8 mouse cellular contexts compared by ENCODE assay signal in the genomic region with DNA sequence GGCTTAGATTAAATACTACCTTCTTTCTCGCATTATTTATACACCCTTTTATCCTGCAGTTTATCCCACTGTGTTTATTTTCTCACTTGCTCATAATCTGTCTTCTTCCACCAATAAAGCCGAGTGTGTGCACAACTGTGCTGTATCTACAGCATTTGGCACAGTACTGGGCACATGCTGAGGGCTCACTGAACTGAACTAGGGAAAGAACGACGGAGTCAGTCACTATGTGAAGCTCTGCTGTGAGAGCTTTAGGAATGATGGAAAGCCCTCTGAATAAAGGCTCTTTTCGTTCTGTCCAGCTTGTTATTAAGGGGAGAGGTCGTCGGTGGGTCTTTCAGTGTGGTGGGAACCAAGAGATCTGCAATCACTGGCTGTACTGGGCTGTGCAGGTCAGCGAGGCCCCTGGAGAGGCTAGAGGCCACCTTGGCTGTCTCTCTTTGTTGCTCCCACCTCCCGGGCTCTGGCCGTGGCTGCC. TPM values are rescaled to one million over a fixed set of nuclear protein-coding genes. Genes with fewer than 3 reads are reported as not detected.
DNase-seq lines count a peak whose midpoint lies in the region; ATAC-seq and TF ChIP-seq lines count a peak whose summit lies in the region.

No protein-coding gene starts in this region.

- peak overlapping the region; percentile 61 for H3K4me2 ChIP-seq in heart, embryonic 14.5 days (ENCODE audit: low read length)
- H3K4me2 ChIP-seq in forebrain, embryonic 11.5 days (ENCODE audit: low read depth, low read length, severe bottlenecking), result peak overlapping the region; percentile 55
- peak overlapping the region; percentile 78 for H3K4me2 ChIP-seq in liver, embryonic 13.5 days

- TF ChIP-seq POLR2A in ES-Bruce4 (IDR thresholded peaks at IDR 0.05; ENCODE audit: insufficient read depth, low read length), result no peak

- peaks cover 5 to 10% of the 10 kb centered on the region in 2 experiments; a peak in 3 of 4 replicates for H3K4me1 ChIP-seq in heart, embryonic 14.5 days (ENCODE audit: control insufficient read depth in 2 of 2, insufficient read depth in 2 of 2, low read length in 2 of 2)
- peaks cover 3% of the 10 kb centered on the region for H3K4me1 ChIP-seq in ES-Bruce4 (ENCODE audit: control insufficient read depth, insufficient read depth, low read length)
- no peaks in the 10 kb centered on the region for H3K4me1 ChIP-seq in forebrain, embryonic 11.5 days (replicated peaks; ENCODE audit: control insufficient read depth, insufficient read depth, low read length)
- peaks cover 20% of the 10 kb centered on the region for H3K4me1 ChIP-seq in liver, embryonic 13.5 days (replicated peaks)

- 23% methylated on average over 10 of the region's 10 CpGs for whole genome bisulfite sequencing in heart, embryonic 14.5 days
- 22% methylated on average over 7 of the region's 10 CpGs for WGBS in forebrain, embryonic 11.5 days
- WGBS in liver, embryonic 13.5 days (ENCODE audit: insufficient replicate concordance), result 24% methylated on average over 10 of the region's 10 CpGs

- peak; percentile 29; the same call in 1 of the 2 replicates for ATAC-seq in heart, embryonic 14.5 days (ENCODE audit: insufficient number of reproducible peaks, insufficient read depth, low FRiP score, low read depth)
- ATAC-seq in forebrain, embryonic 11.5 days (replicated peaks; ENCODE audit: low FRiP score), result peak; percentile 45
- ATAC-seq in liver, embryonic 13.5 days (ENCODE audit: low read depth), result no peak
- no peak for ATAC-seq in granulocyte monocyte progenitor cell, adult 5-6 weeks (replicated peaks; ENCODE audit: poor library complexity, severe bottlenecking)

- H3K27ac ChIP-seq in heart, embryonic 14.5 days (replicated peaks in 1 of 2; ENCODE audit: control insufficient read depth in 1 of 2, insufficient read depth in 1 of 2, low read depth in 2 of 2, low read length in 2 of 2), result peak overlapping the region; percentile 79 to 86
- peak overlapping the region; percentile 4 for H3K27ac ChIP-seq in ES-Bruce4 (ENCODE audit: insufficient read depth, low read length)
- 0 out of 2 replicates have a peak overlapping the region, but pooled peaks have one; percentile 50 for H3K27ac ChIP-seq in forebrain, embryonic 11.5 days (ENCODE audit: low read depth, low read length)
- H3K27ac ChIP-seq in liver, embryonic 13.5 days, result no peak overlapping the region

- no peaks in the 10 kb centered on the region for H3K36me3 ChIP-seq in heart, embryonic 14.5 days (ENCODE audit: control insufficient read depth, insufficient read depth, low read length)
- H3K36me3 ChIP-seq in ES-Bruce4 (ENCODE audit: control insufficient read depth, insufficient read depth, low read length, poor library complexity, severe bottlenecking), result no peaks in the 10 kb centered on the region
- no peaks in the 10 kb centered on the region for H3K36me3 ChIP-seq in forebrain, embryonic 11.5 days (ENCODE audit: control insufficient read depth, insufficient read depth, low read length)
- H3K36me3 ChIP-seq in liver, embryonic 13.5 days, result no peaks in the 10 kb centered on the region

- peak overlapping the region; percentile 81 for H3K9ac ChIP-seq in heart, embryonic 14.5 days (ENCODE audit: low read length)
- H3K9ac ChIP-seq in ES-Bruce4 (ENCODE audit: low read depth, poor library complexity, severe bottlenecking), result peak overlapping the region; percentile 90
- H3K9ac ChIP-seq in forebrain, embryonic 11.5 days (ENCODE audit: low read length), result peak overlapping the region; percentile 65
- H3K9ac ChIP-seq in liver, embryonic 13.5 days, result peak overlapping the region; percentile 61

- no peak for TF ChIP-seq CTCF in ES-Bruce4 (IDR thresholded peaks at IDR 0.05; ENCODE audit: low read depth, low read length)

- intact Hi-C loops in heart, postnatal 14 days (cut with DNase I), result loop anchor here (5.0 kb wide), 2 partner anchors 64 to 79 kb away; no protein-coding TSS in a partner anchor

- H3K9me3 ChIP-seq in heart, embryonic 14.5 days (ENCODE audit: control insufficient read depth, low read length), result no peaks in the 10 kb centered on the region
- H3K9me3 ChIP-seq in ES-Bruce4 (replicated peaks; ENCODE audit: control insufficient read depth, insufficient read depth, low read length, poor library complexity, severe bottlenecking), result no peaks in the 10 kb centered on the region
- no peaks in the 10 kb centered on the region for H3K9me3 ChIP-seq in forebrain, embryonic 11.5 days (ENCODE audit: control insufficient read depth, low read length)
- no peaks in the 10 kb centered on the region for H3K9me3 ChIP-seq in liver, embryonic 13.5 days (replicated peaks)

- peak overlapping the region; percentile 55 to 61 for H3K4me3 ChIP-seq in heart, embryonic 14.5 days (ENCODE audit: control insufficient read depth in 1 of 2, insufficient read depth in 1 of 2, low read depth in 1 of 2, low read length in 2 of 2)
- H3K4me3 ChIP-seq in ES-Bruce4 (ENCODE audit: low read depth, low read length), result peak overlapping the region; percentile 64
- H3K4me3 ChIP-seq in forebrain, embryonic 11.5 days (ENCODE audit: low read depth, low read length), result peak overlapping the region; percentile 48
- H3K4me3 ChIP-seq in liver, embryonic 13.5 days (replicated peaks), result peak overlapping the region; percentile 61

- no peak for DNase-seq in heart, postnatal 14 days
- no peak for DNase-seq in forebrain, embryonic 11.5 days (ENCODE audit: low spot score)
- DNase-seq in liver, embryonic 13.5 days, result peak; percentile 1
- no peak for DNase-seq in adrenal gland, adult 8-10 months
- DNase-seq in left cerebral cortex, adult 11 months (ENCODE audit: low spot score), result no peak

- no peak for TF ChIP-seq EP300 in ES-Bruce4 (IDR thresholded peaks at IDR 0.05; ENCODE audit: insufficient read depth, low read depth, low read length)

- no peaks in the 10 kb centered on the region for H3K27me3 ChIP-seq in heart, embryonic 14.5 days (ENCODE audit: control insufficient read depth, insufficient read depth, low read length)
- H3K27me3 ChIP-seq in ES-Bruce4 (ENCODE audit: control insufficient read depth, insufficient read depth, low read length, poor library complexity, severe bottlenecking), result no peaks in the 10 kb centered on the region
- H3K27me3 ChIP-seq in forebrain, embryonic 11.5 days (ENCODE audit: control insufficient read depth, insufficient read depth, low read length), result no peaks in the 10 kb centered on the region
- H3K27me3 ChIP-seq in liver, embryonic 13.5 days, result peaks cover 37% of the 10 kb centered on the region

RNA-seq across cellular contexts. Expression of gene Fhl1, which starts 0.7 kb away (rescaled TPM):
- 203 and 211 TPM in 2 replicates for polyA plus RNA-seq in heart, embryonic 14.5 days (2014; fragmentation: Nextera tagmentation; extraction: Ambion mirVana)
- total RNA-seq in heart, postnatal 14 days (2021), result 100 to 1,000 TPM in 1 of 2 experiments, 10 to 100 TPM in 1; 98.3 to 107 TPM
- polyA plus RNA-seq in ES-Bruce4 (2011; ENCODE audit: insufficient read depth, insufficient read length, low read depth, missing spikeins), result 162 and 169 TPM in 2 replicates
- 80.1 and 87.3 TPM in 2 replicates for polyA plus RNA-seq in forebrain, embryonic 11.5 days (2014; fragmentation: Nextera tagmentation; extraction: Ambion mirVana)
- 11.7 and 11.8 TPM in 2 replicates for polyA plus RNA-seq in liver, embryonic 13.5 days (2015; fragmentation: Nextera tagmentation; extraction: Ambion mirVana)
- 10 to 100 TPM; 28.8 to 83.8 (median 43.3) TPM for total RNA-seq in adrenal gland, adult 8-10 months (2022)
- not detected in 2 replicates for total RNA-seq in granulocyte monocyte progenitor cell, adult 5-6 weeks (2014; fragmentation: Nextera tagmentation)
- total RNA-seq in granulocyte monocyte progenitor cell, adult 5-6 weeks (2017), result not detected in 2 replicates

Comparison
In these comparisons a context has a peak if more than half of its experiments do, and no peak if none do; other contexts are left out.
1. ATAC-seq: peak in heart, embryonic 14.5 days (single experiment) and forebrain, embryonic 11.5 days (single experiment); none in liver, embryonic 13.5 days (single experiment) and granulocyte monocyte progenitor cell, adult 5-6 weeks (single experiment).
2. Peak in every context shown above with its lines, with median percentiles within 50 percentile points of each other: H3K4me2 ChIP-seq, H3K4me3 ChIP-seq and H3K9ac ChIP-seq.